Mouse (Mus musculus) heart, postnatal 4 days (tissue): ENCODE measurements at regions not wholly inside any gene's neighbourhood (a gene's known extent, or its start where the extent isn't known, plus 50 kb on each side); places are given as distances from the start of the nearest gene placed in this dataset.

Experiments used
- DNase-seq: peaks from one replicate; pipeline ENCODE4 v3.0.0; 2021

- DNase-seq = peak; percentile 96
Observed at GRCm38 (mm10) chr13:110902994-110903644, 351.7 kb upstream of the Actbl2 start.

GRCm38 (mm10) chr13:110907319-110907955, 347.4 kb upstream of the Actbl2 start:
- peak; percentile 34 for DNase-seq

GRCm38 (mm10) chr13:110911866-110912265, 342.9 kb upstream of the Actbl2 start:
- no peak for DNase-seq

- DNase-seq = no peak
Observed at GRCm38 (mm10) chr13:110913177-110913576, 341.6 kb upstream of the Actbl2 start.

- no peak for DNase-seq
Observed at GRCm38 (mm10) chr13:110913687-110914086, 341.1 kb upstream of the Actbl2 start.

GRCm38 (mm10) chr13:110915161-110915560, 339.7 kb upstream of the Actbl2 start:
- no peak for DNase-seq

- DNase-seq = no peak
Observed at GRCm38 (mm10) chr13:110923936-110924335, 330.9 kb upstream of the Actbl2 start.

- DNase-seq = no peak
Observed at GRCm38 (mm10) chr13:110924897-110925296, 329.9 kb upstream of the Actbl2 start.

- DNase-seq = no peak
Observed at GRCm38 (mm10) chr13:110928143-110928542, 326.7 kb upstream of the Actbl2 start.

GRCm38 (mm10) chr13:110928894-110929293, 325.9 kb upstream of the Actbl2 start:
- no peak for DNase-seq

- peak; percentile 62 for DNase-seq
Observed at GRCm38 (mm10) chr13:110929579-110929978, 325.2 kb upstream of the Actbl2 start.

- DNase-seq = no peak
Observed at GRCm38 (mm10) chr13:110941587-110941986, 313.2 kb upstream of the Actbl2 start.

- no peak for DNase-seq
Observed at GRCm38 (mm10) chr13:110942986-110943644, 311.7 kb upstream of the Actbl2 start.

- DNase-seq = no peak
Observed at GRCm38 (mm10) chr13:110944061-110944460, 310.8 kb upstream of the Actbl2 start.

GRCm38 (mm10) chr13:110944683-110945082, 310.1 kb upstream of the Actbl2 start:
- no peak for DNase-seq

- no peak for DNase-seq
Observed at GRCm38 (mm10) chr13:110960212-110960611, 294.6 kb upstream of the Actbl2 start.

- DNase-seq = peak; percentile 62
Observed at GRCm38 (mm10) chr13:110967109-110967508, 287.7 kb upstream of the Actbl2 start.

GRCm38 (mm10) chr13:110967626-110968506, 286.9 kb upstream of the Actbl2 start:
- DNase-seq = peak; percentile 73

- DNase-seq = peak; percentile 50
Observed at GRCm38 (mm10) chr13:110968507-110968905, 286.3 kb upstream of the Actbl2 start.

- no peak for DNase-seq
Observed at GRCm38 (mm10) chr13:110977379-110977778, 277.4 kb upstream of the Actbl2 start.

GRCm38 (mm10) chr13:110978022-110978421, 276.8 kb upstream of the Actbl2 start:
- no peak for DNase-seq

- no peak for DNase-seq
Observed at GRCm38 (mm10) chr13:110990677-110991076, 264.1 kb upstream of the Actbl2 start.

GRCm38 (mm10) chr13:110991121-110991520, 263.7 kb upstream of the Actbl2 start:
- no peak for DNase-seq
